Mouse (Mus musculus) cerebral cortex, adult 2 months (tissue): ENCODE data around the gene Rpl7l1.

Experiments used
- WGBS: fragments of 180-500 bp; shearing (Covaris S2); methylation state at CpG from one replicate; pipeline ENCODE4 v1.1.7; 2018; 5-methylcytosine and 5-hydroxymethylcytosine counted together

Gene Rpl7l1

DNA sequence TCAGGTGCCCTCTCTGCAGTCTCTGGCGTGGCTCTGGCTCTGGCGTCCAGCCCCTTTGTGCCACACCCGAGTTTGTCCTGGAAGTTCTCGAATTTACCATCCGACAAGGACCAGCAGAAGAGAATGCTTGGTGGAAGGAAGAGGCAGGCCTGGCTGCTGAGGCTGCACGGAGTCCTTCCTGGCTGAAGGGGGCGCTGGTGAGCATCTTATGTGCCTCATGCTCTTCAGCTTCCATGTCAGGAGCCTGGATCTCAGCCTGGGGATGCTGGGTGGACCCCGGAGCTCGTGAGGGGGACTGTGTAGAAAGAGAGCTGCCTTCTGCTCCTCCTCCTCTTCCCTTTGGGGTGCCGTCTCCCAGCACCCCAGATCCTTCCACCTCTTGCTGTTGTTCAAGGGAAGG lies 46.3 kb downstream of the Rpl7l1 start:
- 63% methylated on average over 10 of the region's 10 CpGs for WGBS

DNA sequence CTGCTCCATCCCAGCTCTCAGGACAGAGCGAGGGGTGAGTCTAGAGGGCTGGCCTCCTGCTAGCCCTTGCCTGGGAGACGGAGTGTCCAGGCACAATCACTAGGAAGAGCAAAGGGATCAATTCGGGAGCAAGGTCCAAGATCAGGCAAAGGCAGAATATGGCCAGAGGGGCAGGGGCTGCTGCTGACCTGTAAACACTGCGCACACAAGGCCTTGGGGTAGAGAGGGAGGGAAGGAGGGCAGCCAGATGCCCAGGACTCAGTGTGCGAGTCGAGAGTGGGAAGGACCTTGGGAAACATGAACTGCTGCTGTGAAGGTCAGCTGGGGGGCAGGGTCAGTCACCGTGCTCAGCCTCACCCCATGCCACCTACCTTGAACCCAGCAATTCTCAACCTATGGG lies 47.2 kb downstream of the Rpl7l1 start:
- 93% methylated on average over 7 of the region's 7 CpGs for WGBS

DNA sequence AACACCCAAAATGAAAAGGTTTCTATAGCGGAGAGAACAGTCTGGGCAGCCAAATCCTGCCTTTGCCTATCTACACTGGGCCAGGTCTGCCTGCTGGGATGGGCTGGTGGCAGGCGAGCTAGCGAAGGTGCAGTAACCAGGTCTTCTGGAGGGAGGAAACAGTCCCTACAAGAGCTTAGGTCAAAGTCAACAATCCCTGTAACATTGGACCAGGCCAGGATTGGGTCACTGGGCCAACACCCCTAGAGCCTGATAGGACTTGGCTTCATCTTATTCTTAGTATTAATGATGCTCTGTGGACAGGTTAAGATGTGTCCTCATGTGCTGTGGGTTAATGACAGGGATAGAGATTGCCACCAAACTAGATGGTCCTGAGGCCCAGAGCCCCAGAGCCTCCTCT lies 48.4 kb downstream of the Rpl7l1 start:
- 95% methylated on average over 3 of the region's 3 CpGs for WGBS

- 24% methylated on average over 24 of the region's 24 CpGs for WGBS
These were observed 53.6 kb downstream of the Rpl7l1 start, which contains the start of gene Gnmt for GRCm38 (mm10) chr17:46728904-46729318. Gnmt (minus strand) TSS chr17:46729168.

DNA sequence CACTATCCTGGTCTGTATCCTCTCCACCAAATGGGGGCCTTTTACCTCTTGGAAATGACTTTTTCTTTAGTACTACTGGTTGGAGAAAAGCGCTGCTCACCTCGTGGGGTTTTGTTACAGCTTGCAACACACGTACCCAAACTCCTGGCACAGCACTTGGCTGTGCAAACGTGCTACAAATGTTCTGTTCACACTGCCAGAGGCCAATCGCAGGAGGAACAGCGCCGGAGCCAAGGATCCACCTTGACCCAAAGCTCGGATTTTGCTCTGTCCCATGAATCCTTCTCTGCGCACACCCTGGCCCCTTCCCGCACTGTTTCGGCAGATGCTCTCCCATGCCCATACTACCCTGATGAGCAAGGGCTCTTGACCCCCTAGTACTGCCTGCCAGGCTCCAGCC lies 54.0 kb downstream of the Rpl7l1 start:
- WGBS, result 65% methylated on average over 11 of the region's 11 CpGs

DNA sequence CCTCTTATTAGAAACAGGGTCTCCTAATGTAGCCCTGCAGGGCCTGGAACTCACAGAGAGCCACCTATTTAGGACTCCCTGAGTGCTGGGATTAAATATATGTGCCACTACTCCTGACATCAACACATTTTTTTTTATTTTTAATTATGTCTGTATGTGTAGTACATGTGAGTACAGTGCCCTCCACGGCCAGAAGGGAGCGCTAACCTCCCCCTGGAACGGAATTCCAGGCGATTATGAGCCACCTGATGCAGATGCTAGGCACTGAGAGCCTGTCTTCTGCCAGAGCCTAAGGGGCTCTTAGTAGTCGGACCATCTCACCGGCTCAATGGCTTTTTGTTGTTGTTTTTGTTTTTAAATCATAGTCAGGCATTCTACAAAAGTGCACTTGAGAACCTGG lies 54.5 kb downstream of the Rpl7l1 start:
- 45% methylated on average over 6 of the region's 6 CpGs for WGBS

DNA sequence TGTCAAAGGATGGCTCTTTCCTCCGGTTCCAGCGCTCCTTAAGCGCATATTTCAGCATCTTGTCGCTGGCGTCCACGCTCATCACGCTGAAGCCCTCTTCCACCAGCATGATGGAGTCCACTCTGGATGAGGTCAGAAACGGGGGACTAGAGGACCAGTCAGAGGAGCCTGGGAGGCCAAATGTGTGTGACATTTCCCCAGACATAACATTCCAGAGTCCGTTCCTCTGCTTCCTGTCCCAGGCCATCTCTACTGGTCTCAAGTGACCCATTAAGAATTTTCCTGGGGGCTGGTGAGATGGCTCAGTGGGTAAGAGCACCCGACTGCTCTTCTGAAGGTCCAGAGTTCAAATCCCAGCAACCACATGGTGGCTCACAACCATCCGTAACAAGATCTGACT lies 55.2 kb downstream of the Rpl7l1 start:
- 97% methylated on average over 11 of the region's 11 CpGs for WGBS

DNA sequence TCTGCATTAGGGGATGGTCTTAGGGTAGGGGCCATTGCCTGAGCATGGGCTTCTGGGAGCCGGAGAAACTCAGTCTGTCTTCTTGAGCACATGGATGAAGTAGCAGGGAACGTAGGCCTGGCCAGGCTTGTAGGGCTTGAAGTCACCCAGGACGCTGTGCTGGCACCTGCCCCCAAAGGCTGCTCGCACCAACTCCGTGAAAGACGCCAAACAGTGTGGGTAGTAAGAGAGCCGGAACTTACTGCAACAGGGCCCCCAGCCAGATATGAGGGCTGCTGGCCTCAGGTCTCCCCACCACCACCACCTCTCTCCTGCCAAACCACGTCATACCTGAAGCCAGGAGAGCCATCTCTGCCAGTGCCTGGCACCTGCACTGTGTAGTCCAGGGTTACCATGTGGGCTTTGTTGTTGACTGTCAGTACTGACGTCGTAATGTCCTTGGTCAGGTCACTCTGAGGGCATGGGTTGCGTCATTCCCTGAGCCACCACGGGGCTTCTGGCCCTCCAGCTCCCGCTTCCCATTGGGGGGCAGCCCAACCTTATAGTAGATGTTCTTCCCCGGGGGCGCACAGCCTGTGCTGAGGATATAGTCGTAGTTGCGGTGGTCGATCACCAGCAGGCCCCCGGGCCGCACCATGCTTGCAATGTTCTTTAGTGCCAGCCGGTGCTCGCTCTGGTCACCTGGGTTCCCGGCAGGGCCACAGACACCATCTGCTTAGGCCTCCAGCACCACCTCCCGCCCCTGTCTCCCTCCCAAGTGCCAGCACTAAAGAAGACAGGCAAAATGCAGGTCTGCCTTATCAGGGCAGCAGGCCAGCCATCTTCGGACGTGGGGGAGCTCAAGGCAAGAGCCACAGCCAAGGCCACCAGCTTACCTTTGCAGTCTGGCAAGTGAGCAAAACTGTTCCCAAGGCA lies 56.5 kb downstream of the Rpl7l1 start:
- 92% methylated on average over 26 of the region's 26 CpGs for WGBS

DNA sequence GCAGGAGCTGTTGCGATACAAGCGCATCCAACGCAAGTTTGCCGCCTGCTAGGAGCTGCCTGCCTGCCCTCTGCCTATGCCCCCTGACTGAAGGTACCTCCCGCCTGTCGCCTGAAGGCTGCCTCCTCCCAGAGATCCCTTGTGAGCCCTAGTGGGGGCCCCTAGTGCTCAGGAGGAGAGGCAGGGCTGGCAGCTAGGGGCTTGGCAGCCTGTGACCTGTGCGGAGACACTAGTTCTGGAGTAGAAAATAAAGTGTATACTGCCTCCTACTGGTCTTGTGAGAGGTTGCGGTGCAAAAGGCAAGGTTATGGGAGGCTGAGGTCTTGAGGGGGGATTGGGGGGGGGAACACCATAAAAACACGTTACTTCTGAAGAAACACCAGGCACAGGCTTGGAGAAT lies 57.2 kb downstream of the Rpl7l1 start:
- 67% methylated on average over 9 of the region's 9 CpGs for WGBS

DNA sequence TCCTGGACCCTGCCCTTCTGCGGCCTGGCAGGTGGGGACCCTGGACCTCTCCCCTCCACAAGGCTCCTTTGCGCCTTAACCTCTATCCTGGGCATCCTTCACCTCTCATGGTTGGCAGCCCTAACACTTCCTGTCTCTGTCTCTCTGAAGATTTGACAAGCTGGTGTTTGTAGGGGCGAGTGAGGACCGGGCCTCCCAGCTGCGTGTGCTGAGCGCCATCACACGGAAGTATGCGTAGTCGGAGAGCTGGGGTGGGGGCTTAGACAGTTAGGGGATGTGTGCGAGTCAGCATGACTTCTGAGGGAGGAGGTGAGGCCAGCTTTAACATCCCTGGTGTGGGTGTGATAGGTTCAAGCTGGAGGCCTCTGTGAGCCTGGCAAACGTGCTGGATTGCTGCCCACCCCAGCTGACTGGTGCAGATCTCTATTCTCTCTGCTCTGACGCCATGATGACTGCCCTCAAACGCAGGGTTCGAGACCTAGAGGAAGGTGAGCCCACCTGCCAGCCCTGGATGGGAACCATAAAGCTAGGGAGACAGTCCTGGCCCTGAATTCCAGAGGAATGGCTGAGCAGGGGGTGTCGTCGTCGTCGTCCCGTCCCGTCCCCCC lies 57.9 kb downstream of the Rpl7l1 start:
- WGBS, result 81% methylated on average over 20 of the region's 20 CpGs
